Mouse (Mus musculus): ENCODE data around the gene Inpp5d. TPM values are rescaled to one million over a fixed set of nuclear protein-coding genes. Genes with fewer than 3 reads are reported as not detected.

Gene Inpp5d
- polyA plus RNA-seq (2021; fragmentation: Nextera tagmentation) = 5.1 and 5.5 TPM in 2 replicates
- long read RNA-seq, experiment 1, partial matches to known transcripts = 4 of 6 reads
- long read RNA-seq, experiment 1, other reads (novel, unspliced or antisense) = 2 of 6 reads
- long read RNA-seq, experiment 2, full-length matches to known transcripts = 4 of 8 reads
- long read RNA-seq, experiment 2, partial matches to known transcripts = 1 of 8 reads
- long read RNA-seq, experiment 2, other reads (novel, unspliced or antisense) = 3 of 8 reads

DNA sequence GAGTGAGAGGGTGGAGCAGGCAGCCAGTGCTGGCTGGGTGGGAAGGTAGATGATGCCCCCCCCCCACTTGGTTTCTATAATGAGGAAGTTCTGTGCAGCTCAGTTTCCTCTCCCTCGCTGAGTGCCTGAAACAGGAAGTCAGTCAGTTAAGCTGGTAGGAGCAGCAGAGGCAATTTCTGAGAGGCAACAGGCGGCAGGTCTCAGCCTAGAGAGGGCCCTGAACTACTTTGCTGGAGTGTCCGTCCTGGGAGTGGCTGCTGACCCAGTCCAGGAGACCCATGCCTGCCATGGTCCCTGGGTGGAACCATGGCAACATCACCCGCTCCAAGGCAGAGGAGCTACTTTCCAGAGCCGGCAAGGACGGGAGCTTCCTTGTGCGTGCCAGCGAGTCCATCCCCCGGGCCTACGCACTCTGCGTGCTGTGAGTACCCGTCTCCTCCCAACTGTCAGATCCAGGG lies at the start of gene Inpp5d:
Gene Inpp5d, plus strand, starts transcription at position 102 of the 458 bp plus-strand sequence.

DNA sequence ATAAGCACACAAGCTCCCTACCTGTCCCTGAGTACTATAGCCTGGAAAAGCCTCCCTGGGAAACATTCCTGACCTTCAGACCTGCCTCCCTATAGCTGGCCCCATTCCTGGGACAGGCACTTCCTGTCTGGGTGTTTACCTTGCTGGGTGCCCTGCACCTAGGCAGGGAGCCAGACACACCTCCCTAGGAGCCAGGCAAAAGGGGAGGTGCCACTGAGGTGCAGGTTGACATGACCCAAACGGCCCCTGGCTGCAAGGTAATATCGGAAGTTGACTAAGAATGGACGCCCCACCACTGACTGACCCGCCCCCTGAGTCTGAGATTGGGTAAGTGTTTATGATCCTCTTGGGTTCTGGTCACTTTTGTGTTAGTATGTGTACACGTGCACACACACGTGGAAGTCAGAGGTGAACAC lies 46.3 kb upstream of the Inpp5d start, which contains the start of gene Ngef:
Gene Ngef, minus strand, starts transcription at position 71 of the 416 bp plus-strand sequence.

DNA sequence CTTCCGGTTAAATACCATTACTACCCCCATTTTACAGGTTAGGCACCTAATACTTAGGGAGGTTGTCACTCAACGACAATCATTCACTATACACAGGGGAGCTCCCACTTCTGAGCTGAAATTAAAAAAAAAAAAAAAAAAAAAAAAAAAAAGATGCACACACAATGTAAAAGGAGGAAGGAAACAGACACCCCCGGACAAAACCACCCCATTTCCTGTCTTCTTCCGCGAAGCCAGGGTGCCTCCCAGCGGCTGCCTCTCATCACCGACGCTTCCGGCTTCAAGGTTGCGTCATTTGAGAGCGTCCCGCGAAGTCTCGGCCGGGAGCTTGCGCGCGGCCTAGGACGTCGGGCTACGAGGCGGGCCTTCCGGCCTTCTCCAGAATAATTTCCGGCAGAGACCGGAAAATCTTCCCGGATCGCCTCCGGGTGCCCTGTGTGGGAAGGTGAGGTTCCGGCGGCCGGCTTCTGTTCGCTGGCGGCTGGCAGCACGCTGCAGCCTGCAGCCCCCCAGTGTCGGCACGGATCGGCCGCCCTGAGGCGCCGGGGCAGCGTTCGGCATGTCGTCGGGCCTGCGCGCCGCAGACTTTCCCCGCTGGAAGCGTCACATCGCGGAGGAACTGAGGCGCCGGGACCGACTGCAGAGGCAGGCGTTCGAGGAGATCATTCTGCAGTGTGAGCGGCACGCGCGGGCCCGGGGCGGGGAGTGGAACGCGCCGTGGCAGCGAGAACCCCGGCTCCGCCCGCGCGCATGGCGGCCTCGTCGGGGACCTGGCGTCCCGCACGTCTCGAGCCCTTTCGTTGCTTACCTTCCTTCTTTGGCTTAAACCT lies 135.7 kb downstream of the Inpp5d start, which contains the start of gene Atg16l1:
Gene Atg16l1, plus strand, starts transcription at position 230 of the 830 bp plus-strand sequence.

Other genes starting within 250 kb of the Inpp5d start
- gene Kcnj13, start 225.6 kb upstream of the Inpp5d start, polyA plus RNA-seq (2021; fragmentation: Nextera tagmentation) = 4.6 and 199 TPM in 2 replicates
- 0.58 and 0.84 TPM in 2 replicates for gene Snorc, start 150.0 kb upstream of the Inpp5d start, polyA plus RNA-seq (2021; fragmentation: Nextera tagmentation)
- 1.2 and 1.6 TPM in 2 replicates for gene Neu2, start 110.4 kb upstream of the Inpp5d start, polyA plus RNA-seq (2021; fragmentation: Nextera tagmentation)
- gene Ngef, start 46.4 kb upstream of the Inpp5d start, polyA plus RNA-seq (2021; fragmentation: Nextera tagmentation) = 80.8 and 88.6 TPM in 2 replicates
- gene Atg16l1, start 135.6 kb downstream of the Inpp5d start, polyA plus RNA-seq (2021; fragmentation: Nextera tagmentation) = 31.4 and 31.5 TPM in 2 replicates
- gene Sag, start 183.4 kb downstream of the Inpp5d start, polyA plus RNA-seq (2021; fragmentation: Nextera tagmentation) = 5.1 TPM in 2 replicates
- gene Dgkd, start 233.0 kb downstream of the Inpp5d start, polyA plus RNA-seq (2021; fragmentation: Nextera tagmentation) = 21.2 and 22.6 TPM in 2 replicates

All from layer of hippocampus, adult 6 months (tissue).